Mouse (Mus musculus) megakaryocyte, embryonic 14.5 days (primary cell): Measurements from ENCODE around the gene Gm12166.

Experiments used
- FLI1 ChIP-seq: IDR thresholded peaks from 2 replicates; pipeline ENCODE4 v1.6.1; 2012; ENCODE audit warnings: low read length, inconsistent platforms, mixed read lengths
- GATA1 ChIP-seq: IDR thresholded peaks from 3 replicates; pipeline ENCODE4 v1.6.1; 2012; ENCODE audit warnings: mixed read lengths, low read length, inconsistent platforms, borderline replicate concordance

DNA sequence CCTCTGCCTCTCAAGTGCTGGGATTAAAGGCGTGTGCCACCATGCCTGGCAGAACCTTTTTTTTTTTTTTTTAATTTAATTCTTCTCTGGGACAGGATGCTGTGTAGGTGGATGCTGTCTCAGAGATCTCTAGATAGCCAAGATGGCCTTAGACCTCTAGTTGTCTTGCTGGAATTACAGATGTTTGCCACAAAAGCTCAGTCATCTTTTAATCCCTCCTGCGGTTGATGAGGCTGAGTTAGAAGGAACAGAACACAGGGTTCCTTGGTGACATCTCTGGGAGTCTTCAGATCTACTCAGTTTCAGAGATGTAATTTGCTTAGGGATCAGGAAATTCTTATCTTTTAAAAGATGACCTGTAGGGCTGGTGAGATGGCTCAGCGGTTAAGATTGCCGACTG is 6.8 kb upstream of the Gm12166 start:
- no peak for TF ChIP-seq GATA1
- no peak for TF ChIP-seq FLI1
